Mouse (Mus musculus): ENCODE measurements around the gene Eef1e1.
"Not testable (repeated sequence)": the region's sequence is repeated elsewhere in the genome, so short reads cannot be mapped to it uniquely, and the experiment has no call there.

The Eef1e1 gene

GRCm38 (mm10) chr13:38623296-38623695, 35.6 kb downstream of the Eef1e1 start:
- DNase-seq, result no peak

GRCm38 (mm10) chr13:38618001-38618630, 40.7 kb downstream of the Eef1e1 start:
- DNase-seq, result not testable (repeated sequence)

GRCm38 (mm10) chr13:38616887-38617286, 42.0 kb downstream of the Eef1e1 start:
- peak; percentile 38 for DNase-seq

GRCm38 (mm10) chr13:38615656-38616055, 43.2 kb downstream of the Eef1e1 start:
- DNase-seq, result no peak

- DNase-seq, result no peak
These were observed 44.6 kb downstream of the Eef1e1 start for GRCm38 (mm10) chr13:38614298-38614697.

- DNase-seq, result no peak
These were observed 45.3 kb downstream of the Eef1e1 start for GRCm38 (mm10) chr13:38613583-38613982.

- DNase-seq, result no peak
These were observed 46.2 kb downstream of the Eef1e1 start for GRCm38 (mm10) chr13:38612608-38613007.

GRCm38 (mm10) chr13:38612179-38612578, 46.7 kb downstream of the Eef1e1 start:
- DNase-seq, result no peak

- DNase-seq, result peak; percentile 67
These were observed 48.5 kb downstream of the Eef1e1 start for GRCm38 (mm10) chr13:38610336-38610735.

- no peak for DNase-seq
These were observed 51.7 kb downstream of the Eef1e1 start for GRCm38 (mm10) chr13:38607130-38607529.

GRCm38 (mm10) chr13:38605353-38605752, 53.5 kb downstream of the Eef1e1 start:
- DNase-seq, result no peak

- DNase-seq, result no peak
These were observed 55.9 kb downstream of the Eef1e1 start for GRCm38 (mm10) chr13:38602966-38603365.

- DNase-seq, result no peak
These were observed 56.5 kb downstream of the Eef1e1 start for GRCm38 (mm10) chr13:38602243-38602832.

- no peak for DNase-seq
These were observed 58.0 kb downstream of the Eef1e1 start for GRCm38 (mm10) chr13:38600811-38601210.

GRCm38 (mm10) chr13:38597076-38597475, 61.8 kb downstream of the Eef1e1 start:
- DNase-seq, result no peak

- peak; percentile 39 for DNase-seq
These were observed 62.4 kb downstream of the Eef1e1 start for GRCm38 (mm10) chr13:38596461-38596860.

Measured in kidney, postnatal 14 days (tissue).